Mouse (Mus musculus) neural tube, embryonic 15.5 days (tissue): Measurements from ENCODE around the gene Rab3ip. TPM values are rescaled to one million over a fixed set of nuclear protein-coding genes. Genes with fewer than 3 reads are reported as not detected.

Experiments
- ATAC-seq: fragments of 200-750 bp; cut with Nextera tagmentation; 2 replicates; pipeline ENCODE4 v1.8.0; 2017; ENCODE audit warnings: mild to moderate bottlenecking, moderate TSS enrichment, moderate library complexity; ENCODE audit not compliant: low FRiP score
- H3K27ac ChIP-seq: fragments of 300-500 bp; sonication (generic); replicated peaks from 2 replicates; pipeline ENCODE4 v1.5.1; 2015; ENCODE audit warnings: mild to moderate bottlenecking, inconsistent platforms
- H3K27me3 ChIP-seq: fragments of 300-500 bp; sonication (generic); replicated peaks from 2 replicates; pipeline ENCODE4 v1.6.1; 2015; ENCODE audit warnings: inconsistent platforms
- H3K36me3 ChIP-seq: fragments of 300-500 bp; sonication (generic); 2 replicates; pipeline ENCODE4 v1.6.1; 2015; ENCODE audit warnings: inconsistent platforms
- H3K4me1 ChIP-seq: fragments of 300-500 bp; sonication (generic); 2 replicates; pipeline ENCODE4 v1.6.1; 2015; ENCODE audit warnings: inconsistent platforms
- H3K4me2 ChIP-seq: fragments of 300-500 bp; sonication (generic); 2 replicates; pipeline ENCODE4 v1.6.1; 2015; ENCODE audit warnings: inconsistent platforms, mild to moderate bottlenecking, moderate library complexity
- H3K4me3 ChIP-seq: fragments of 300-500 bp; sonication (generic); replicated peaks from 2 replicates; pipeline ENCODE4 v1.5.1; 2015; ENCODE audit warnings: mild to moderate bottlenecking, inconsistent platforms
- H3K9ac ChIP-seq: fragments of 300-500 bp; sonication (generic); replicated peaks from 2 replicates; pipeline ENCODE4 v1.6.1; 2015; ENCODE audit warnings: mild to moderate bottlenecking, inconsistent platforms
- H3K9me3 ChIP-seq: fragments of 300-500 bp; sonication (generic); replicated peaks from 2 replicates; pipeline ENCODE4 v1.6.1; 2016; ENCODE audit warnings: inconsistent platforms
- WGBS: fragments of 180-500 bp; shearing (Covaris S2); methylation state at CpG from one replicate; pipeline ENCODE4 v1.1.7; 2015; ENCODE audit warnings: mixed read lengths; 5-methylcytosine and 5-hydroxymethylcytosine counted together
- polyA plus RNA-seq: library from polyadenylated mRNA; unstranded; fragments of >200 nt; fragmentation: Nextera tagmentation; extraction: Ambion mirVana; gene quantifications from 2 replicates; pipeline ENCODE4 v1.2.1, GENCODE M21; 2015

Rab3ip gene
- polyA plus RNA-seq, 1 experiment from 2014 or later: 54.6 TPM

- no peak for ATAC-seq
- no peak overlapping the region for H3K4me2 ChIP-seq
- H3K27ac ChIP-seq: no peak overlapping the region
- H3K4me1 ChIP-seq: no peaks in the 10 kb centered on the region
- no peaks in the 10 kb centered on the region for H3K27me3 ChIP-seq
- H3K9ac ChIP-seq: no peak overlapping the region
- peaks cover 41% of the 10 kb centered on the region for H3K36me3 ChIP-seq
- WGBS: 95% methylated on average over 8 of the region's 8 CpGs
- H3K4me3 ChIP-seq: no peak overlapping the region
- H3K9me3 ChIP-seq: no peaks in the 10 kb centered on the region
These were observed 35.3 kb downstream of the Rab3ip start for GRCm38 (mm10) chr10:116915286-116915685.

- no peak overlapping the region for H3K27ac ChIP-seq
- H3K36me3 ChIP-seq: peaks cover 48% of the 10 kb centered on the region
- WGBS: 90% methylated on average over 9 of the region's 9 CpGs
- H3K4me1 ChIP-seq: no peaks in the 10 kb centered on the region
- no peak overlapping the region for H3K4me2 ChIP-seq
- no peaks in the 10 kb centered on the region for H3K9me3 ChIP-seq
- H3K4me3 ChIP-seq: no peak overlapping the region
- ATAC-seq: no peak
- no peaks in the 10 kb centered on the region for H3K27me3 ChIP-seq
- H3K9ac ChIP-seq: no peak overlapping the region
These were observed 36.0 kb downstream of the Rab3ip start for GRCm38 (mm10) chr10:116914586-116914985.

GRCm38 (mm10) chr10:116913647-116914273 is 36.8 kb downstream of the Rab3ip start:
- Histone ChIP-seq H3K27ac (no peak overlapping the region), H3K36me3 (peaks cover 56% of the 10 kb centered on the region), H3K27me3 (no peaks in the 10 kb centered on the region), H3K4me2 (no peak overlapping the region), H3K4me3 (no peak overlapping the region), H3K9me3 (no peaks in the 10 kb centered on the region), H3K9ac (no peak overlapping the region), H3K4me1 (no peaks in the 10 kb centered on the region)
- WGBS: 93% methylated on average over 17 of the region's 17 CpGs
- ATAC-seq: no peak

GRCm38 (mm10) chr10:116912850-116913249 is 37.7 kb downstream of the Rab3ip start:
- peaks cover 58% of the 10 kb centered on the region for H3K36me3 ChIP-seq
- no peak overlapping the region for H3K4me2 ChIP-seq
- no peaks in the 10 kb centered on the region for H3K4me1 ChIP-seq
- H3K4me3 ChIP-seq: no peak overlapping the region
- no peaks in the 10 kb centered on the region for H3K9me3 ChIP-seq
- ATAC-seq: no peak
- H3K9ac ChIP-seq: no peak overlapping the region
- no peaks in the 10 kb centered on the region for H3K27me3 ChIP-seq
- WGBS: 94% methylated on average over 9 of the region's 9 CpGs
- no peak overlapping the region for H3K27ac ChIP-seq

- WGBS: 86% methylated on average over 15 of the region's 15 CpGs
These were observed 41.5 kb downstream of the Rab3ip start for GRCm38 (mm10) chr10:116908901-116909642.

GRCm38 (mm10) chr10:116906794-116907193 is 43.8 kb downstream of the Rab3ip start:
- Histone ChIP-seq H3K4me1 (no peaks in the 10 kb centered on the region), H3K36me3 (peaks cover 66% of the 10 kb centered on the region), H3K27me3 (no peaks in the 10 kb centered on the region), H3K9ac (no peak overlapping the region), H3K9me3 (no peaks in the 10 kb centered on the region), H3K4me2 (no peak overlapping the region), H3K27ac (no peak overlapping the region), H3K4me3 (no peak overlapping the region)
- 94% methylated on average over 9 of the region's 9 CpGs for WGBS
- ATAC-seq: no peak

More at GRCm38 (mm10) chr10:116908901-116909642, 41.5 kb downstream of the Rab3ip start:
- no peaks in the 10 kb centered on the region for H3K4me1 ChIP-seq
- no peaks in the 10 kb centered on the region for H3K9me3 ChIP-seq
- H3K4me2 ChIP-seq: no peak overlapping the region
- H3K4me3 ChIP-seq: no peak overlapping the region
- H3K27ac ChIP-seq: no peak overlapping the region
- no peak overlapping the region for H3K9ac ChIP-seq
- no peaks in the 10 kb centered on the region for H3K27me3 ChIP-seq
- H3K36me3 ChIP-seq: peaks cover 81% of the 10 kb centered on the region
- no peak for ATAC-seq

- no peak overlapping the region for H3K4me2 ChIP-seq
- 94% methylated on average over 10 of the region's 10 CpGs for WGBS
- no peaks in the 10 kb centered on the region for H3K27me3 ChIP-seq
- peaks cover 46% of the 10 kb centered on the region for H3K36me3 ChIP-seq
- no peaks in the 10 kb centered on the region for H3K4me1 ChIP-seq
- H3K27ac ChIP-seq: no peak overlapping the region
- no peak for ATAC-seq
- no peak overlapping the region for H3K4me3 ChIP-seq
- no peaks in the 10 kb centered on the region for H3K9me3 ChIP-seq
- no peak overlapping the region for H3K9ac ChIP-seq
These were observed 46.1 kb downstream of the Rab3ip start for GRCm38 (mm10) chr10:116904503-116904908.

GRCm38 (mm10) chr10:116896336-116897177 is 54.0 kb downstream of the Rab3ip start, which contains the start of gene Myrfl:
Myrfl (minus strand) TSS chr10:116896919.
- Histone ChIP-seq H3K9ac (no peak within 1 kb of the TSS), H3K27ac (no peak within 1 kb of the TSS), H3K4me2 (no peak within 1 kb of the TSS), H3K4me1 (no peaks in the 10 kb centered on the region), H3K27me3 (no peaks in the 10 kb centered on the region), H3K4me3 (no peak within 1 kb of the TSS), H3K9me3 (no peaks in the 10 kb centered on the region), H3K36me3 (no peaks in the 10 kb centered on the region)
- no peak for ATAC-seq
- 79% methylated on average over 17 of the region's 17 CpGs for WGBS

- Histone ChIP-seq H3K9me3 (no peaks in the 10 kb centered on the region), H3K9ac (no peak overlapping the region), H3K4me1 (no peaks in the 10 kb centered on the region), H3K4me2 (no peak overlapping the region), H3K4me3 (no peak overlapping the region), H3K27me3 (no peaks in the 10 kb centered on the region), H3K36me3 (no peaks in the 10 kb centered on the region), H3K27ac (no peak overlapping the region)
- ATAC-seq: no peak
- WGBS: 86% methylated on average over 12 of the region's 12 CpGs
These were observed 55.3 kb downstream of the Rab3ip start for GRCm38 (mm10) chr10:116895108-116895833.

GRCm38 (mm10) chr10:116894540-116894939 is 56.0 kb downstream of the Rab3ip start:
- 87% methylated on average over 6 of the region's 6 CpGs for WGBS
- Histone ChIP-seq H3K36me3 (no peaks in the 10 kb centered on the region), H3K27me3 (no peaks in the 10 kb centered on the region), H3K4me2 (no peak overlapping the region), H3K27ac (no peak overlapping the region), H3K9me3 (no peaks in the 10 kb centered on the region), H3K9ac (no peak overlapping the region), H3K4me1 (no peaks in the 10 kb centered on the region), H3K4me3 (no peak overlapping the region)
- no peak for ATAC-seq

GRCm38 (mm10) chr10:116893753-116894152 is 56.8 kb downstream of the Rab3ip start:
- no peaks in the 10 kb centered on the region for H3K4me1 ChIP-seq
- no peak overlapping the region for H3K9ac ChIP-seq
- no peak for ATAC-seq
- no peaks in the 10 kb centered on the region for H3K27me3 ChIP-seq
- no peaks in the 10 kb centered on the region for H3K36me3 ChIP-seq
- H3K27ac ChIP-seq: no peak overlapping the region
- H3K4me2 ChIP-seq: no peak overlapping the region
- H3K9me3 ChIP-seq: no peaks in the 10 kb centered on the region
- no peak overlapping the region for H3K4me3 ChIP-seq
- WGBS: 19% methylated on average over 3 of the region's 3 CpGs
